Mouse (Mus musculus) MN1 (cell line): ENCODE results near the gene Agap1.

ENCODE experiments used
- DNase-seq: peaks from one replicate; pipeline ENCODE4 v3.0.0-alpha.2; 2016; ENCODE audit warnings: low spot score

The Agap1 gene

DNA sequence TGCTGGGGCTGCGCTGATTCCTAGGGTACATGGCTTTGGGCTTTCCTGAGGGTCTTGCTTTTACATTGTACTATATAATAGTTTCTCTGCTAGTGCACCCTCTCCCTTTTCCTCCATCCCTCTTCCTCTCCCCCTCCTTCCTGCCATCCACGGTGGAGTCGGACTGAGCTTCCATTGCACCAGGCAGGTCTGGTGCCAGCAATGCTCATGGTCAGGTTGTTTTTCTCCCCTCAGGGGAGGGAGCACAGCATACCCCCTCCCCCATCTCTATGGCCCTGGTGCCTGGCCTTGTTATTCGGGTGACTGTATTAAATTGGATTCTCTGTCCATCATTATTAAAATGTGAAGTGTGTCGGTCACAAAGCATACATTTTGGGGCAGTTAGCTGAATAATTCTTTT, 259.1 kb downstream of the Agap1 start:
- no peak for DNase-seq

DNA sequence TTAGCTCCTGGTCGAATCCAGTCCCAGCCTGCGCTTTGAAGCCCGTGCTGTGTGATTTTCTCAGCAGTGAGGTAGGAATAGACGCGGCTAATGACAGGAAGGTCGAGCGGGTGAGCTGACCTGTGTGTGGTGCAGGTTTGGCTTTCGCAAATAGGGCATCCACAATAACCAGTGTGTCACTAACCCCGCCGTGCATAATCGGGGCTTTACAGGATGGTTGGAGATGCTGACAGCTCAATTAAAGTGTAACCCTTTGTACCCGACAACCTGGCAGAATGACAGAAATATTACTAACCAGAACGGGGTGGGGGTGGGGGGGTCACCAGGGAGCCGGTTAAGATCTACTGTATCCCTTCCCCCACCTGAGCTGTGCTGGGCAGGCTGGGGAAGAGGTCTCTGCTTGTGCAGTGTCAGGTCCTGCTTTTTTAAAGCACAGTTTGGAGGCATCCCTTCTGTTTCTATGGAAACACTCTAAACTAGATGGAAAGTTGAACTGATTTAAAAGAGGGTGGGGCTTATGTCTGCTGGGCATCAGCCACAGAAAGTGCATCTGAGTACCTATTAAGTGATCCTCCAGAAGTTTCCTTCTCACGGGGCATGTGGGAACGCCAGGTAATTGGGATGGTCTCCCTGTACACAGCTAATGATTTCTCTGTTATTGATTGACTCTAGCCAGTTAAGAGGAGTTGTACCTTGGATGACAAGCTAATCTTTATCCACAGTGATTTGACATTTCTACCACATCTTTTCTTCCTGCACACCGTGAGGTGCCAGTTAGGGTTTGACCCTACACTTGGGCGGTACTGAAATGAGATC, 259.8 kb downstream of the Agap1 start:
- no peak for DNase-seq

DNA sequence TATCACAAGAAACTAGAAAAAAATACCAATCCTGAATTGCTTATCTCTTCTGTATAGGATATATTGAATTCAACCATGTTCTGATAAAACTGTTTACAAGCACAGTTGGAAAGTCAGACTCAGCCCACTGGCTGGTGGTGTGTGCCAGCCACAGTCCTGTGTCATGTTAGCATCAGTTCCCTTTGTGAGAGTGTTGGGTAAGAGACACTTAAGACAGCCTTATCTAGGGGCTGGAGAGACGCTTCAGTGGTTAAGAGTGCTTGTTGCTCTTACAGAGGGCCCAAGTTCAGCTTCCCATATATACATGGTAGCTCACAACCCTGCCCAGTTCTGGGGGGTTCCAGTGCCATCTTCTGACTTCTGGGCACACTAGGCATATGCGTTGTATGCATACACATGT, 261.6 kb downstream of the Agap1 start:
- DNase-seq = no peak

DNA sequence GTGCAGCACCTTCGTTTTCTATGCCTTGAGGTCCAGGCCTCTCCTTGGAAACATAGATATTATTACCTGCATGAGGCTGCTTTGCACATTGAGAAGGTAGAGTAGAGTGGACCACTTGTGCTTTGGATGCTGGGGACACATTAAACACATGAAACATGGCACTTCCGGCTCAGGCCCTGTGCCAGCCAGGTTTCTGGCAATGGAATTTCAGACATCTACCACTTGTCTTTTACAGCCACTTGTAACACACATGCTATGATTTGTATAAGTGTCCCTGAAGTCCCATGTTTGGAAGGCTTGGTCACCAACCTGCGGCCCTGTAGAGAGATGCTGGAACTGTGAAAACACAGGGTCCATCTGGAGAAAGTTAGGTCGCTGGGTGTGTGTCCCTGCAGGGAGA, 262.5 kb downstream of the Agap1 start:
- no peak for DNase-seq

DNA sequence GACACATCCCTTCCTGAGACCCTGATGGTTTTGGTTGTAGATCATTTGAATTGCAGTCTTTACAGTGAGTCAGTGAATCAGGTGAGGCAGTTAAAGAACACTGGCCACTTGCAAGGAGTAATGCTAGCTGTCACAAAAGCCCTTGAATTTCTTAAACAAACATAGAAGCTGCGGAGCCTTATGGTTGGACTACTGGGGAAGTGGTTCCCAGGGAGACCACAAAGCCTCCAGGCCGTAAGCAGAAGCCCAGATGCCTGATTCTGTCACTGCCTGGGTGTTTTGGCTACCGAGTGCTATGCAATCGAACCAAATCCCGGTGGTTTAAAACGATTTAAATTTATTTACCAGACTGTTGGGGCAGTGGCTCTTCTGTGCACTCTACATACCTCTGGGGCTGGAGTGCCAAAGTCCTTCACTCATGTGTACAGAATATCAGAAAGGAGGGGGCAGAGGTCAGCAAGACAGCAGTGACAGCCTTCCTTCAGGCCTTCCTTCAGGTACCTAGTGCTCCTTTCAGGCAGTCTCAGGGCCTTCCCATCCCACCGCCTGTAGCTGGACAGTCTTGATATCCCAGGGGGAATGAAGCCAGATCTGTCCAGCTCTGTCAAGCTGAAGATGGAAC, 264.3 kb downstream of the Agap1 start:
- no peak for DNase-seq

DNA sequence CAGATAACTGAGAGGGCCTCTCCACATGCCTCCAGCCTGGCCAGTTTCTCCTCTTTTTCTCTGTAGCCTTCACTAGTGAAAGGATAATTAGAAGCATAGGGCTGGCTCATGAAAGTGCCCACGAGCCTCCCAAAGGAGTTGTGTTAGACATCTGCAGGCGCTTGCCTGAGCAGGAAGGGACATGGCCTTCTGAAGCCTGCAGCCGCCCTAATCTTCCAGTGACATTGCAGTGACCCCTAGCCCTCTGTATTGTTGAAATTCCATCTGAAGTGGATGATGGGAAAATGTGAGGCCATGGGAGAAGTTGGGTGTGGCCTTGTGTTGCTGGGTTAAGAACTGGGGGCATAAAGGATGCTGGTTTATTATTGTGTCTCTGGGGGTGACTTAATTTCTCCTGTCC, 269.5 kb downstream of the Agap1 start:
- DNase-seq = no peak

DNA sequence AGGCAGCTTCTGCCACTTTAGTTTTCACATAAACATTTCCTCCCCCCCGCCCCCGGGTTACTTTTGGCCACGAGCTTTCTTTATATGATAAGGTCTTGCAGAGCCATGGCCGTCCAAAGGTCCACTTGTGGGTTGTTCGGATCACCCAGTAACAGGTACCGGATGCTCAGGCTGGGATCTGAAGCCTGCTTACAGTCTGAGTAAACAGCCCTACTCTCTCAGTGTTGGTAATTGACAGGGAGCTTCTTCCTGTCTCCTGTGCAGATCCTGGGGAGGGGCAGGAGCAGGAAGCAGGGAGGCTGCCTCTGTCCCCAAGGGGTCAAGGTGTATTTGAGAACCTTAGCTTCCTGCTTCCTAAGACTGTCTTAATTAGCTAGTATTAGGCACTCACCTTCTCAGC, 269.9 kb downstream of the Agap1 start:
- no peak for DNase-seq

DNA sequence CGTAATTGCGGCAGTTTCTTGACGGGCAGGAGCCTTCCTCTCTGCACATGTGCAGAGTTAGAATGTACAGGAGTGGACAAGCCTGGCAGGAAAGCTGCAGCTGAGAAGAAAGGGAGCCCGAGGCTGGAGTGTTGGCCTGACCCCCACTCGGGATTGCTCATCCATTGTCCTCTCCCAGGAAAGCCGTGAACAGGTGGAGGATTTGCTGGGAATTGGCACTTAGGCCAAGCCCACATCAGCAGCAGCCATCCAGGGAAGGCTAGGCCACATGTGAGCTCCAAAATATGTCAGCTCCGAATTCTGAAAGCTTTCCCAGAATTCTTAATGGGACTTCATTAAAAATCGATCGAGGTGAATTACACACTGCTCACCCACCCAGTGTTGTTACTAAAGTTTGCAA, 270.4 kb downstream of the Agap1 start:
- no peak for DNase-seq

DNA sequence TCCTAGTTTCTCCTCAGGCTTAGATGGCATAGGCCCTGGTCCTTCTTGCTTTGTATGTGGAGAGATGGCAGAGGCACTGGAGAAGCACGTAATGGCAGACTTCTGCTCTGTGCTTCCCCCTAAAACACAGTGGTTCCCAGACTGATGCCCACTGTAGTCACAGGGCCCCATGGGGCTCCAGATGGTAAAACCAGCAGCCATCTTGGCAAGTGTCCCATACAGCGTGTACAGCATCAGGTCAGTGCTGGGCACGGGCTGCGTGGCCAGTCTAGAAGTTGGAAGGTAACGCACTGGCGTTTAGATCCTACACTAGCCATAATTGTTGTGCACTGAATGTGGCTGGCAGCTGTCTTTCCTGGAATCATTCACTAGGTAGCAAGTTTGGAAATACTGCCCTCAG, 273.9 kb downstream of the Agap1 start:
- DNase-seq = no peak

DNA sequence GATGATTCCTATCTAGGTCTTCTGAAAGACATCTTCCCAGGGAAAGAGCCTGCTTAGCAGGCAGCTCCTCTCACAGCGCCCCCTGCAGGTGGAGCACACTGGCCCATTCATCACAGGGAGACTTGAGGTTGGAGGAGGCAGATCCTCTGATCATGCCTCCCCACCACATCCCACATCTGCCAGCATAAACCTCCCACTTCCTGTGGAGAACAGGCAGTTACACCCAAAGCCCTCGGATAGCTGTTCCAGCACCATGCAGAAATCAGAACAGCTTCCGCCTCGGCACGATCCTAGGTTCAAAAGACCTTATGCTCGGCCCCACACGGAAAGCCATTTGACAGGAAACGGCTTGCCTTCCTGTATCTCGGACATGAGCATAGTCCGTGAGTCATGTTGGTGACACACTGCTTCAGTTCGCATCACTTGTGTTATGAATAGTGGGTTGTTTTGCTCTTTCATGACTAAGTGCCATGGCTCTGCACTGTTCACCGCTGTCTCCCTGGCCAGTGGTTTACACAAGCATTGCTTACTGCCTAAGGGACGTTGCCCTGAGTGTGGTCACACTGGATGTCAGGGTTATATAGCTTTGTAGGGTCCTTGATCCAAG, 276.1 kb downstream of the Agap1 start:
- no peak for DNase-seq

DNA sequence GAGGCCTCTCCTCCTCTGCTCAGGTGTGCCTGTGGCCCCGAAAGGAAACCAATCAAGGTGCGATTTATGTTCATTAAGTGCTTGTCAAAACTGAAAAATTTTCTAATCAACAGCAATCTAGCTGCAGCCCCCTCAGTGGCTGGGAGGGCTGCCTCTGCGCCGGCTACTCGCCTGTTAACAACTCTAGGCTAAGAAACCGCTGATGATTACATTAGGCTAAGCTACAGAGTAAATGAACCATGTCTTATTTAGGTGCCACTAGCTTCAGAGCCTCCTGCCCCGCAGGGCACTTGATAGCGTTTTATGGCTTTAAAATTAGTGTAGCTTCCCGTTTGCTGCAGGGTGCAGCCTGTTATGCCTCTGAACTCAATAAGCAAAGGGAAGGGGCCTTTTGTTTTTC, 279.8 kb downstream of the Agap1 start:
- no peak for DNase-seq

DNA sequence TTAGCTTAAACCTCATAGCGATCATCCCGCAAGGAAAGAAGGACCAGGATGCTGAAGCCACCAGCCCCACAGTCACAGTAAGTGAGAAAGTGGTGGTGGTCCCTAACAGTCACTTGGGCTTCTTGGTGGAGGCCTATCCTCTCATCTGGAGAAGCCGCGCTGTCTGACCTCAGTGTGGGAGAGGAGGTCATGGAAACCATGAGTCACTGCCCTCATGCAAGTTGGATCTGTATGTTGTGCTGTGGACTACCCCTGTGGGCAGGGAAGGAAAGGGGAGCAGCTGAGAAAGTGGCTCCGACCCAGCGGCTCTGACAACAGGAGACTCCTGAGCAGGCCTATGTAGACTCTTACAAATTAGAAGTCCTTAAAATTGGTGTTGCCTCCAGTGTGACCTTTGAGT, 280.5 kb downstream of the Agap1 start:
- DNase-seq = no peak

DNA sequence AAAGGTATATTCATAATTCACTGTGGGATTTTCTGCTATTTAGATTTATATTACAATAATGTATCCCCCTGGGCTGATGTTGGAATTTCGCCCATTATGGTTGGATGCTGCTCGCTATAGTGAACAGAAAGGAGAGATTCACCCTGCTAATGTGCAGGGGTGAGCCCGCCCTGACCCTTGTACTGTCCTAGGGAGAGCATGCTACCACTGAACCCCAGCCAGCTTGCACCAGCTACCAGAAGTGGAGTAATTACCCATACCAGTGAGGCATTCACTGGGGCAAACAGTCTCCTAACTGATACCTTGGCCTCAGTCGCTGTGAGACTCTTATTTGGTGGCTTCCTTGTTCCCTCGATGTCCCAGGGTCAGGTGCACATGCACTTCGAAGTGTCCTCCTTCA, 281.4 kb downstream of the Agap1 start:
- DNase-seq = no peak

DNA sequence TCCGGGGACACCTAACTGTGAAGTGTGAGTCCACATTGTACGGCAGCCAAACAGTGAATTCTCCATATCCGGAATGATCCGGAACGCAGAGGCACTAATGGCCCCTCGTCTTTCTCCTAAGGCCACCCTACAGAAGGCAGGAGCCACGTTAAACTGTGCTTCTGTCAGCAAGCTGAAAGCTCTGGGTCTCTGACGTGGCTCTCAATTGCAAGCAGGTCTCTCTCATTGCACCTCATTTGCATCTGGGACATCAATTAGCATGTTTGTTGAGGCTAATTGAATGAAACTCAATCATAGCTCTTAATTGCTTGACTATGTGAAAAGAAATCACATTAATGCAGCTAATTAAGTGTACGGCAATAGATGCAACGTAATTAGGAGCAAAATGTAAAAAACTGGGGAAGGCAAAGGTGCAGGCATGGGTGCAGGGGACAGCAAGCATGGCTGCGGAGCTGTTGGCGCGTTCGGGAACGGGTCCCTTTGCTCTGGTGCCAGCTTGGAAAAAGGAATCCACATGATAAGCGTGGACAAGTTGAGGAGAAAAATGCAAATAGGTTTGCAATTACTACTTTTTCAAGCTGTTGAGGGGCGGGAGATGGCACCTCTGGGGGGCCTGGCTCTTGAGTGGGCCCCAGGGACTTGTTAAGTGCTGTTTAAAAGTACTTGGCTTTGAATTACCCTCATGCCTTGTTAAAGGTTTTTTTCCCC, 284.6 kb downstream of the Agap1 start:
- no peak for DNase-seq

DNA sequence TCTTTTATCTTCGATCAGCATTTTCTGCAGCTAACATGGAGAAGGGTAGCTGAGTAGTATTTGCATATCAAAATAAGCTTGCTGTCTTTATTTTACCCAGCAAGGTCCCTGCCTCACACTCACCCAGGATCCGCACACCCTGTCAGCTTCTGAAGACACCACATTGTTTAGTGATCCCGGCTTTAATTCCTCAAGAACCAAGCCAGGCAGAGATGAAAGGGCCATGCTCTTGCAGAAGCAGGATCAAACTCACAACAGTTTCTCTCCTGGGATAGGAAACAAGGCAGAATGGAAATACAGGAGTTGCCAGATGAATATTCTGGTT, 285.1 kb downstream of the Agap1 start:
- no peak for DNase-seq

DNA sequence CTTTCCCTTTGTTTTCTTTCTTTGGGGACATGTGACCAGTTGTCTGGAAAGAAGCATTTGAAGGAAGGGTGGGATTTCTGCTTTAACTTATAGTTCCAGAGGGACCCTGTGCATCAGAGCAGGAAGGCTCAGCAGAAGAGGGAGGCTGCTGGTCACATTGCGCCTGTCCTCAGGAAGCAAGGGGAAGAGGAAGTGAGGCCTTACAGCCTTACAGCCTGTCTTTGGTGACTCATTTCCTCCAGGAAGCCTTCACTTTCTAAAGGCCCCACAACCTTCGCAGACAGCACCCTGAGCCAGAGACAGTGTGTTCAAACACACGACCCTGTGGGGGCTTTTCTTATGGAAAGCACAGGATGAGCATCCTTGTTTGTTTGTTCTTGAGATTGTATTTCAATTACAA, 287.8 kb downstream of the Agap1 start:
- DNase-seq = no peak

DNA sequence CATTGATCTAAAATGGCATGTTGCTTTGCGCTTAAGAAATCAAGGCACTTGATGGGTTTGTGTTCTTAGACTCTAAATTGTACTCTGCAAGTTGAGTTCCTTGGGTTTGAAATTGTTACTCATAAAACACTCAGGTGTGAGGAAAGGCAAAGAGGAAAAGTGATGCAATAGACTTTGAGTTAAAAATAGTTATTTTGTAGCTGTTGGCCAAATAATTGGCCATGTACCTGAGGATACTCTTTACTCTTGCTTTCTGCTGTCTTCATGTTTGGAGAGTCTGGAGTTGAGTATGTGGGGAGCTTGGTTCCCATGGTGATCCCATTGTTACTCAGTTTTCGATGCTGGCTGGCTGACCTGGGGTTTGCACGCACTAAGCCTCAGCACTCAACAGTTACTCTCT, 291.6 kb downstream of the Agap1 start:
- DNase-seq = no peak

DNA sequence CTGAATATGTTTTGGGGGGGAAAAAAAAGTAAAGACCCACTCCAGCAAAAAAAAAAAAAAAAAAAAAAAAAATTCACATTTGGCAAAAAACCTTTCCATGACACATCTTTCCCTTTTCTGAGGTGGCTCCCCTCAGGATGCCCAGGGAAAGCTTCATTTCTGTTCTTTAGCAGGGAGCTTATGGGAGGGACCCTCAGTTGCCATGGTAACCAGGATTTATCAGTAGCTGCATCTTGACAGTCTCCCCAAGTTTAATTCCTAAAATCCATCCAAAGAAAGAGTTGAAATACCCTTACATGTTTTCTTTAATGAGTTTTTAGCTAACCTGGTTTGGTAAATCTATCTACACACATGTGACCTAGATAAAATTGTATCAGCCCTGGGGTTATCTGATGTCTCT, 295.1 kb downstream of the Agap1 start:
- no peak for DNase-seq

DNA sequence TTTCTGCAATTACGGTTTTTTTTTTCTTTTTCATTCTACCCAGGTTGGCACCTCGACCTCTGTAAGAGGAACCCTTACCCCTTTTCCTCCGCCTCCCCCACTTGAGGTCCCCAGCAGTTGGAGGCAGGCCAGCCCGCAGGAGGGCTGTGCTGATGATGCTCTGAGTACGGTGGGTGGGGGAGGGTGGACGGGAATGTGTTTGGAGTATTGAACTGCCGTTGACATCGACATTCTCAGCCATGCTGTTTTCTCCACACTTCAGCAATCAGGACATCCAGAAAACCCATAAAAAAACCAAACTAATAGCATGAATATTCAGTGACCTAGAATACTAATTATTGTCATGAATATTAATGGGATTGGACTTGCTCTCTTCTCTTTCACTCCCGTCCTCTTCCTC, 295.9 kb downstream of the Agap1 start:
- DNase-seq = no peak

DNA sequence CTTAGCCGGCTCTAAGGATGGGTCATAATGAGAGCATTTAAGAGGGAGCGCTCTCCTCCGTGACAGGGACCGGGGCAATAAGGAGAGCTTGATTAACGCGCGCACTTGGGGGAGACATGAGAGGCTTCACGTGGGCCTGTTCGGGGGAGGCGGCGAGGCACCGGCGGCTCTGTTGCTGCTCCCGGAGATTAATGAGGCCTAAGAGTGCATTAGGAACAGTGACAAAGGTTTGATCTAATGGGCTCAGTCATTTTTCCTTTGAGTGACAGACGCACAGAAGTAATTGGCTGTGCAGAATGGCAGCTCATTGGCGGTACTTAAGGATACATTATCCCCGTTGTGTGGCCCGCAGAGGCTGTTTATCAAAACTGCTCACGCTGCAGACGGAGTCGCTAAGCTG, 296.3 kb downstream of the Agap1 start:
- no peak for DNase-seq

DNA sequence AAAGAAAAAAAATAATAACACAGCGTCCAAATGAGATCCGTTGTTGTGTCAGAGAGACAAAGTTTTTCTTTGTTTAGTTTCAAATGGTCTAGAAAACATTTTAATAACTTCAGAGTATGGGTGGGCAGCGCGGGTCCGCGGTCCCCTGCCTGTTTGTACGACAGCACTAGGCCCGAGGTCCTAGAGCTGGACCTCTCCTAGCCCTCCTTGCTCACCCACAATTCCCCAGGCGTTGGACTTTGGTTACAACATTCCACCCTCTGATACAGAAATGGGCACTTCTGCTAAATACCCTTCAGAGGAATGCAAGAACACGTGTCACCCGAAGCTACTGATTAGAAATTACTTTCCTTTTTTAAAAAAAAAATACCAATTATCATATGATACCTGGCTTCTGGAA, 296.7 kb downstream of the Agap1 start:
- no peak for DNase-seq

DNA sequence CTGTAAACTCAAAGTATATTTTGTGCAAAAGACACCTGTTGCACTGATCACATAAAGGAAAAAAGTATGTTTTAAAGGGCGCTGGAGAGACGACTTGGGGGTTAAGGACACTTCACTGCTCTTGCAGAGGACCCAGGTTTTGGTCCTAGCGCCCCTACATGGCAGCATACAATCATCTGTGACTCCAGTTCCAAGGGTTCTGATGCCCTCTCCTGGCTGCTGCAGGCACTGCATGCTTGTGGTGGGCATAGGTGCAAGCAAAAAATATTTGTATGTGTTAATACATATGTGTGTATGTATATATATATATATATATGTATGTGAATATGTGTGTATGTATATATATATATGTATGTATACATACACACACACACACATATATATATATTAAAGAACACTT, 298.1 kb downstream of the Agap1 start:
- no peak for DNase-seq

DNA sequence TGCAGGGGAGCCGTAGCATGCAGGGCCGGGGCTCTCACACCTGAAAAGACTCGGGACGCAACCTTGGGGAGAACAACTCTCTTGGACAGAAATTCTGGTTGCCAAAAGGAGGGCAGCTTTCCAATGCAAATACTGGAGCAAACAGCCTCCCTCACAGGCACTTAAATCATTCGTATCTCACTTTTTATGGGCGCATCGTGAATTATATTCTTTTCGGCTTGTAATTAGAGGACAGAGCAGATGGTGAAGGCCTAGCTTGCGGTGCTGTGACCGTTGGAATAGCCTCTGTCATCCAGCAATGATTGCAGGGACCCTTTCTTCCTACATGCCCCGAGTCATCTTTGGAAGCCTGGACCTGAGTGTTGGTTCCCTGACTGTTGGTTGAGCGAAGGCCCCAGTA, 300.8 kb downstream of the Agap1 start:
- no peak for DNase-seq
